Mouse (Mus musculus) frontal cortex, adult 2 months (tissue): ENCODE data around the gene Myl9. TPM values are rescaled to one million over a fixed set of nuclear protein-coding genes. Genes with fewer than 3 reads are reported as not detected.
"Not testable (repeated sequence)": the region's sequence is repeated elsewhere in the genome, so short reads cannot be mapped to it uniquely, and the experiment has no call there.

ENCODE experiments used
- DNase-seq, 2 experiments: peaks; one replicate each; pipeline ENCODE4 v3.0.0; 2022; ENCODE audit warnings: low spot score in 1 of 2; ENCODE audit errors: extremely low spot score in 1 of 2
- polyA plus RNA-seq: library from polyadenylated mRNA; depleted of rRNA; stranded (reverse); fragments of >200 nt; gene quantifications from 2 replicates; pipeline ENCODE4 v1.2.3, GENCODE M21; 2012; rRNA removed

Myl9 gene
- polyA plus RNA-seq, 1 experiment = 57.3 TPM

DNA sequence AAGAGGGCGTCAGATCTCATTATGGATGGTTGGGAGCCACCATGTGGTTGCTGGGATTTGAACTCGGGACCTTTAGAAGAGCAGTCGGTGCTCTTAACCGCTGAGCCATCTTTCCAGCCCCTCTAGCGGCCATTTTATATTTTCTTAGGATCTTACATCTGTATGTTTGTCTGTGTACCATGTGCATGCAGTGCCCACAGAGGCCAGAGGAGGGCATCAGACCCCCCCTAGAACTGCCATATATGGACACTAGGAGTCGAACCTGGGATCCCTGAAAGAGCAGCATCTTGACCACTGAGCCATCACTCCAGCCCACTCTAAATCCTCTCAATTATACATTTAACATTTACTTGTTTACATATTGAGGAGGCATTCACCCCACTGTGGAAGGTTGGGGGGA, 49.9 kb downstream of the Myl9 start:
- not testable (repeated sequence) for DNase-seq

Other genes with a start within 250 kb of the Myl9 start
- 31.9 and 33.2 TPM in 2 replicates for gene Aar2, start 227.8 kb upstream of the Myl9 start, polyA plus RNA-seq
- gene Dlgap4, start 161.7 kb upstream of the Myl9 start, polyA plus RNA-seq = 234 and 261 TPM in 2 replicates
- gene Tgif2, start 64.6 kb downstream of the Myl9 start, polyA plus RNA-seq = 1.4 and 2.0 TPM in 2 replicates
- gene 4930518I15Rik, start 82.5 kb downstream of the Myl9 start, polyA plus RNA-seq = 3.2 and 3.4 TPM in 2 replicates
- gene Rab5if, start 87.7 kb downstream of the Myl9 start, polyA plus RNA-seq = 101 and 109 TPM in 2 replicates
- 0.57 and 0.78 TPM in 2 replicates for gene Sla2, start 111.8 kb downstream of the Myl9 start, polyA plus RNA-seq
- 439 and 512 TPM in 2 replicates for gene Ndrg3, start 216.6 kb downstream of the Myl9 start, polyA plus RNA-seq
- 6.6 and 7.3 TPM in 2 replicates for gene Dsn1, start 231.7 kb downstream of the Myl9 start, polyA plus RNA-seq